ENCODE assay signal across 11 mouse cellular contexts in genomic region chr8:91711981-91712598, GRCm38 (mm10).
DNase-seq lines count a peak whose midpoint lies in the region; ATAC-seq lines count a peak whose summit lies in the region.
"Had no signal": no experiment of that assay in that cellular context is flagged by ENCODE, and none has a peak within 500 bp of the region (broad histone marks: within the 10 kb centered on the region; RNA-seq: fewer than 3 reads in every experiment).

No protein-coding gene starts in this region.

- H3K4me3 ChIP-seq in forebrain, embryonic 13.5 days = no peak overlapping the region
- no peak overlapping the region for H3K4me3 ChIP-seq in forebrain, embryonic 15.5 days
- H3K4me3 ChIP-seq in liver, embryonic 12.5 days = no peak overlapping the region
- no peak overlapping the region for H3K4me3 ChIP-seq in liver, embryonic 13.5 days (replicated peaks)
- no peak overlapping the region for H3K4me3 ChIP-seq in stomach, embryonic 15.5 days (replicated peaks)
- H3K4me3 ChIP-seq: myocyte had no signal

- DNase-seq in liver = no peak
- no peak for DNase-seq in liver, embryonic 13.5 days
- DNase-seq in urinary bladder, postnatal 14 days (ENCODE audit: low spot score) = no peak
- DNase-seq in kidney, adult 11 months = no peak
- DNase-seq: heart, postnatal 14 days had no signal

- no peak for ATAC-seq in forebrain, embryonic 13.5 days
- ATAC-seq in forebrain, embryonic 15.5 days (replicated peaks) = no peak
- ATAC-seq in liver, embryonic 12.5 days = no peak
- ATAC-seq in liver, embryonic 13.5 days (ENCODE audit: low read depth) = no peak
- ATAC-seq in stomach, embryonic 15.5 days (ENCODE audit: insufficient read depth, low FRiP score, low read depth) = no peak

- no peaks in the 10 kb centered on the region for H3K36me3 ChIP-seq in forebrain, embryonic 13.5 days (ENCODE audit: poor library complexity, severe bottlenecking)
- no peaks in the 10 kb centered on the region for H3K36me3 ChIP-seq in forebrain, embryonic 15.5 days
- H3K36me3 ChIP-seq in liver, embryonic 12.5 days = no peaks in the 10 kb centered on the region
- H3K36me3 ChIP-seq in liver, embryonic 13.5 days = no peaks in the 10 kb centered on the region
- H3K36me3 ChIP-seq in stomach, embryonic 15.5 days = no peaks in the 10 kb centered on the region
- H3K36me3 ChIP-seq: G1E had no signal

- H3K9me3 ChIP-seq in forebrain, embryonic 13.5 days (replicated peaks) = no peaks in the 10 kb centered on the region
- no peaks in the 10 kb centered on the region for H3K9me3 ChIP-seq in forebrain, embryonic 15.5 days
- no peaks in the 10 kb centered on the region for H3K9me3 ChIP-seq in liver, embryonic 12.5 days (replicated peaks)
- H3K9me3 ChIP-seq in liver, embryonic 13.5 days (replicated peaks) = no peaks in the 10 kb centered on the region
- H3K9me3 ChIP-seq in stomach, embryonic 15.5 days = no peaks in the 10 kb centered on the region

- peaks cover 65% of the 10 kb centered on the region for H3K27me3 ChIP-seq in forebrain, embryonic 13.5 days
- H3K27me3 ChIP-seq in forebrain, embryonic 15.5 days = peaks cover 37% of the 10 kb centered on the region
- H3K27me3 ChIP-seq in liver, embryonic 12.5 days (replicated peaks) = peaks cover 56% of the 10 kb centered on the region
- H3K27me3 ChIP-seq in liver, embryonic 13.5 days = peaks cover 40% of the 10 kb centered on the region
- H3K27me3 ChIP-seq in stomach, embryonic 15.5 days (replicated peaks) = 0 out of 2 replicates have a peak, but pooled peaks cover 10% of the 10 kb centered on the region

- no peak overlapping the region for H3K27ac ChIP-seq in forebrain, embryonic 13.5 days
- no peak overlapping the region for H3K27ac ChIP-seq in forebrain, embryonic 15.5 days (replicated peaks)
- H3K27ac ChIP-seq in liver, embryonic 12.5 days = no peak overlapping the region
- H3K27ac ChIP-seq in liver, embryonic 13.5 days = no peak overlapping the region
- no peak overlapping the region for H3K27ac ChIP-seq in stomach, embryonic 15.5 days

- WGBS in forebrain, embryonic 13.5 days = 24% methylated on average over 6 of the region's 6 CpGs
- 30% methylated on average over 6 of the region's 6 CpGs for WGBS in forebrain, embryonic 15.5 days
- 25% methylated on average over 6 of the region's 6 CpGs for WGBS in liver, embryonic 12.5 days (ENCODE audit: insufficient replicate concordance)
- WGBS in liver, embryonic 13.5 days (ENCODE audit: insufficient replicate concordance) = 24% methylated on average over 6 of the region's 6 CpGs
- WGBS in stomach, embryonic 15.5 days = 32% methylated on average over 6 of the region's 6 CpGs

- H3K9ac ChIP-seq in forebrain, embryonic 13.5 days = no peak overlapping the region
- H3K9ac ChIP-seq in forebrain, embryonic 15.5 days (replicated peaks) = no peak overlapping the region
- no peak overlapping the region for H3K9ac ChIP-seq in liver, embryonic 12.5 days
- H3K9ac ChIP-seq in liver, embryonic 13.5 days = no peak overlapping the region
- no peak overlapping the region for H3K9ac ChIP-seq in stomach, embryonic 15.5 days

- 0 out of 2 replicates have a peak overlapping the region, but pooled peaks have one; percentile 63 for H3K4me2 ChIP-seq in forebrain, embryonic 13.5 days
- no peak overlapping the region for H3K4me2 ChIP-seq in forebrain, embryonic 15.5 days (replicated peaks)
- peak overlapping the region; percentile 67; the same call in 1 of the 2 replicates for H3K4me2 ChIP-seq in liver, embryonic 12.5 days
- 0 out of 2 replicates have a peak overlapping the region, but pooled peaks have one; percentile 63 for H3K4me2 ChIP-seq in liver, embryonic 13.5 days
- H3K4me2 ChIP-seq in stomach, embryonic 15.5 days = peak overlapping the region; percentile 68; the same call in 1 of the 2 replicates

- peaks cover 57% of the 10 kb centered on the region for H3K4me1 ChIP-seq in forebrain, embryonic 13.5 days
- H3K4me1 ChIP-seq in forebrain, embryonic 15.5 days = peaks cover 48% of the 10 kb centered on the region
- H3K4me1 ChIP-seq in liver, embryonic 12.5 days = peaks cover 37% of the 10 kb centered on the region
- peaks cover 45% of the 10 kb centered on the region for H3K4me1 ChIP-seq in liver, embryonic 13.5 days (replicated peaks)
- peaks cover 16% of the 10 kb centered on the region; the same call in 1 of the 2 replicates for H3K4me1 ChIP-seq in stomach, embryonic 15.5 days
